Mouse (Mus musculus) E14TG2a.4 (cell line): ENCODE results near the gene Slc7a1.
A peak's percentile ranks its signal among the peaks of the same experiment; 100 is the strongest.

ENCODE experiments used
- H3K27me3 ChIP-seq: 2 replicates; pipeline ENCODE4 v1.6.1; 2014; ENCODE audit warnings: low read length, control low read depth; ENCODE audit not compliant: insufficient read depth
- H3K36me3 ChIP-seq: 2 replicates; pipeline ENCODE4 v1.6.1; 2014; ENCODE audit warnings: low read length, control low read depth; ENCODE audit not compliant: insufficient read depth
- H3K4me1 ChIP-seq: replicated peaks from 2 replicates; pipeline ENCODE4 v1.6.1; 2014; ENCODE audit warnings: low read depth, low read length, control low read depth
- H3K4me3 ChIP-seq: replicated peaks from 2 replicates; pipeline ENCODE4 v1.5.1; 2014; ENCODE audit warnings: mild to moderate bottlenecking, low read length
- H3K9me3 ChIP-seq: 2 replicates; pipeline ENCODE4 v1.6.1; 2014; ENCODE audit warnings: low read length, control low read depth
- CTCF ChIP-seq: conservative IDR thresholded peaks from 2 replicates; pipeline ENCODE4 v1.5.1; 2014; ENCODE audit warnings: low read length
- NANOG ChIP-seq: IDR thresholded peaks from 2 replicates; pipeline ENCODE4 v1.6.1; 2014; ENCODE audit warnings: borderline replicate concordance, low read length, mixed read lengths
- POU5F1 ChIP-seq: IDR thresholded peaks from 2 replicates; pipeline ENCODE4 v1.6.1; 2014; ENCODE audit warnings: low read length, borderline replicate concordance

Gene Slc7a1

DNA sequence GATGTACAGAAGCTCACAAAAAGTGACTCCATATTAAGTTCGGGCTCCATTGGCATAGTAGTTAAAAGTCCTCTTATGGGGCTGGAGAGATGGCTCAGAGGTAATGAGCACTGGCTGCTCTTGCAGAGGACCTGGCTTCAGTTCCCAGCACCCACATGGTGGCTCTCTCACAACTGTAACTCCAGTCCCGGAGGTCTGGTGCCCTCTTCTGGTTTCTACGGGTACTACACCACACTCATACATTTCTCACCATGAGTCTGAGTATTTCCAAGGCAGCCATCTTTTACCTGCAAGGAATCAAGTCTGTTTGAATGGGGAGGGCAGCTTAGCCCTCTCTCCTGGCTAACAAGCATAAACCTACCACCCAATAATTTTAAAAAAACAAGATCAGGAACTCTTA, 30.5 kb downstream of the Slc7a1 start:
- H3K9me3 ChIP-seq, result peaks cover 5% of the 10 kb centered on the region
- H3K36me3 ChIP-seq, result peaks cover 14% of the 10 kb centered on the region
- TF ChIP-seq CTCF (peak; percentile 77), POU5F1 (no peak)

DNA sequence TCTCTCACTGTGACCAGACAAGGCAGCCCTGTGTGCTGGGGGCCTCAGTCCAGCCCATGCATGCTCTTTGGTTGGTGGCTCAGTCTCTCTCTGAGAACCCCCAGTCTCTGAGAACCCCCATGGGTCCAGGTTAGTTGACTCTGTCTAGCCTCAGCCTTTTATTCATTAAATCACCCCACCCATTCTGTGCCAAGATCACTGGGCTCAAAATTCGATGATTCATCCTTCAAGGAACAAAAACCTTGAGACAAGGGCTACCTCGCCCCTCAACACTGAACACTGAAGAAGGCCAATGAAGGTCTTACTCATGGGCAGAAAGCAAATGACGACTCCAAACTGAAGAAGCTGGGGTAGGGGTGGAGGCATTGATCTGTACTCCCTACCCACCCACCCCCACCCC, 31.9 kb downstream of the Slc7a1 start:
- Histone ChIP-seq H3K36me3 (peaks cover 22% of the 10 kb centered on the region), H3K27me3 (no peaks in the 10 kb centered on the region), H3K4me1 (peaks cover 73% of the 10 kb centered on the region), H3K9me3 (peaks cover 5% of the 10 kb centered on the region), H3K4me3 (no peak overlapping the region)
- TF ChIP-seq CTCF (no peak), POU5F1 (no peak), NANOG (no peak)

More for the DNA sequence above, 30.5 kb downstream of the Slc7a1 start:
- Histone ChIP-seq H3K27me3 (no peaks in the 10 kb centered on the region), H3K4me3 (no peak overlapping the region), H3K4me1 (peaks cover 73% of the 10 kb centered on the region)

DNA sequence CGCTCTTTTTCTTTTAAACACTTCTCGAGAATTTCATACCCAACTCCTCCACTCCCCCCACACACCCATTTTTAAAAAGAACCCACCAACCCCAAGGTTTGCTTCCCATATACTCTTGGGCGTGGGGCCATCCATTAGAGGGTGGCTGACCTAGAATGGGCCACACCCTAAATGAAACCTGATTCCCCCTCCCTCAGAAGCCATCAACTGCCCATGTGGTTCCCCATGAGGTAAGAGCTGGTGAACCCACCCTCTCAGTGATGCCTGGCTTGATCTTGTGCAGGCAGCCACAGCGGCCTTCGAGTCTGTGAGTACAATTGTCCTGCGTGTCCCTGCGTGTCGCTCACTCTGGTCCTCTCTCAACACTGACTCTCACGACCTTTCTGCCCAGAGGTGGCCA, 33.2 kb downstream of the Slc7a1 start:
- Histone ChIP-seq H3K27me3 (no peaks in the 10 kb centered on the region), H3K36me3 (peaks cover 29% of the 10 kb centered on the region), H3K9me3 (peaks cover 5% of the 10 kb centered on the region), H3K4me3 (peak overlapping the region; percentile 30), H3K4me1 (peaks cover 76% of the 10 kb centered on the region)
- TF ChIP-seq NANOG (peak; percentile 10; the same call in 1 of the 2 replicates), POU5F1 (no peak)

DNA sequence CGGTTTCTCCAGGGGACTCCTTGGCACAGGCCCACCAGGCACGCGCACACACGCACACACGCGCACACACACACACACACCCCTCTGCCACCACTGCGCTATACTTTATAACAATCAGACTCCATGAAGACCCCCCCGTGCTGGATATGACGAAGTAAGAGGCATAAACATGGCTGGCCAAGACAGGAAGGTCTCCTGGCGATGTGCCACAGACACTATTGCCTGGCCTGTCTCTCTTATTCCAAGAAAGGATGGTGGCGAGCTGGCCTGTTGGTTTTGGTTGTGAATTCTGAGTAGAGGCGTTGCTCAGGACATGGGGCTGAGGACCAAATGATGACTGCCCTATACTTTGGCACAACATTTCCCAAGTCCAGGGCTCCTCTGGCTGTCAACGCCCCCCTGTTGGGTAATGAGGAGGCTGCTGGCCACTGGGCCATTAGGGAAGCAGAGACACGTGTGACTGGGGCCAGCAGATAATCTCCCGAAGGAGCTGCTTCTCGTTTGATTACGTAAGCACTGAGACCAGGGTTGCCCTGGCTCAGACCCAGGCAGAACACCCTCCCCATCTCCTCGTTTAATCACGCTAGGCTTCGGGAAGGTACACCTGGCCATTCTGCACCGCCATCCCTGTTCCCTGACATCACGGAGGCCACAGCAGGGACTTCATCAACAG, 36.1 kb downstream of the Slc7a1 start:
- Histone ChIP-seq H3K36me3 (peaks cover 35% of the 10 kb centered on the region), H3K4me1 (peaks cover 84% of the 10 kb centered on the region), H3K4me3 (0 out of 2 replicates have a peak overlapping the region, but pooled peaks have one; percentile 13), H3K27me3 (no peaks in the 10 kb centered on the region), H3K9me3 (no peaks in the 10 kb centered on the region)
- TF ChIP-seq CTCF, result no peak
- TF ChIP-seq POU5F1, result no peak
- TF ChIP-seq NANOG, result no peak

DNA sequence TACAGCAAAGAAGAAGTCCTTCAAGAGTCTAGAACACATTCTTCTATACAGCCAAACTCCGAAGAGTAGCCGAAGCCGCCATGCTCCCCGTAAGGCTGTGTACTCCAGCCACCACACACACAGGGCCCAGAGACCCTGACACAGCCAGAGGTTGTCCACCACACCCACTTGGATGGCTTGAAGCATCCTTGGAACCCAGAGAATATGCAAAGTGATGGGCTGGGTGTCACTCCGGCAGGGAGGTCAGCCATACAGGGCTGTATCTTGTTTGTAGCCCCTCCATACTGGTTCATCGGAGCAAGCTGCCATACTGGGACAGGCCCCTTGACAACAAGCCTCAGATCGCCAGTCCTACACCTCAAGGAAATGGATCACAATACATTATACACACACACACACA, 37.4 kb downstream of the Slc7a1 start:
- peaks cover 79% of the 10 kb centered on the region for H3K4me1 ChIP-seq
- peaks cover 45% of the 10 kb centered on the region for H3K36me3 ChIP-seq
- H3K4me3 ChIP-seq, result 0 out of 2 replicates have a peak overlapping the region, but pooled peaks have one; percentile 5
- H3K9me3 ChIP-seq, result no peaks in the 10 kb centered on the region
- TF ChIP-seq CTCF, result no peak
- TF ChIP-seq POU5F1, result no peak
- no peak for TF ChIP-seq NANOG
- no peaks in the 10 kb centered on the region for H3K27me3 ChIP-seq

DNA sequence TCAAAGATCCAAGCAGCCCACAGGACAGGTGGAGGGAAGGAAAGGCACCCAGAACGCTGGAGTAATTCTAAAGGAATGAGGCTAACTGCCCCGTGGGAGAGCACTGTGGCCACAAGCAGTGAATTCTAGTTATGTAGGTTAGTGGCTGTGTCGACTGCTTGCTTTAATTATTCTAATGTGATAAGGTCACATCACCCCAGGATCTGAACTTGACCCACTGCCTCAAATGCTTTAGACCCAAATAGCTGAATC, 38.0 kb downstream of the Slc7a1 start:
- H3K27me3 ChIP-seq, result no peaks in the 10 kb centered on the region
- TF ChIP-seq POU5F1 (no peak), CTCF (no peak), NANOG (no peak)
- H3K4me3 ChIP-seq, result no peak overlapping the region
- peaks cover 51% of the 10 kb centered on the region for H3K36me3 ChIP-seq
- peaks cover 73% of the 10 kb centered on the region for H3K4me1 ChIP-seq
- H3K9me3 ChIP-seq, result no peaks in the 10 kb centered on the region

DNA sequence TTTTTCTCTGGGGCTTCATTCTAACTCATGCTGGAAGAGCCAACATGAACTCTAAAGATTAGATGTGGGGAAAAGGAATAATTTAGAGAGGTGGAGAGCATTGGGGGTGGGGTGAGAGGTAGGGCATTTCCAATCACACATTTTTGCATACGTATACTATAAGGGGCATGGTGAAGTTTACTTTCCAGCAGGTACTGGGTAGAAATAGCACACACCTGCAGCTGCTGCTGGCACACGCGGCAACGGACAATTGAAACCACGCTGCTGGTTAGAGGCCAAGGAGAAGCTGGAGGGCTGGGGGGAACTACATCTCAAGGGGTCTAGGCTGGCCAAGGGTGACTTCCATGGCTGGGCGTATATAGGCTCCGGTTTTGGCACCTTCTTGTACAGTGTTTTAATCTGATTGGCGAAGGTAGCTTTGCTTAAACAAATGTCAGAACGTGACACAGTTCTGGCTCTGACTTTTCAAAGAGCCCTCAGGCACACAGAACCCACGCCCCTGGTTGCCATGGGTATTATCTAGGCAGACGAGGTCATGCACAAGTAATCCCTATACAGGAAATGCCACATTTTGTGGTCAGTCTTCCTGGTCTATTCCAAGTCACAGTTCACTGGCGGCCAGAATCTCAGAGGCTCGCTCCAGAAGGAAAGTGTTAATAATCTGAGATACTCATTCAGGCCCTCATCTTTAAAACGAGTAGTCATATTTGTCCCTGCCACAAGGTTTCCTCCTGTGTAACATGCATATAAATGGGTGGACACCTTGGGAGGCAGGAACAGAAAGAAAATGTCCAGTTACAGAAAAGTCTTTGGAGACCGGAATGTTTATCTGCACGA, 38.6 kb downstream of the Slc7a1 start:
- peaks cover 68% of the 10 kb centered on the region for H3K4me1 ChIP-seq
- no peaks in the 10 kb centered on the region for H3K9me3 ChIP-seq
- no peaks in the 10 kb centered on the region for H3K27me3 ChIP-seq
- TF ChIP-seq NANOG (no peak), POU5F1 (no peak), CTCF (no peak)
- peaks cover 55% of the 10 kb centered on the region for H3K36me3 ChIP-seq
- no peak overlapping the region for H3K4me3 ChIP-seq

DNA sequence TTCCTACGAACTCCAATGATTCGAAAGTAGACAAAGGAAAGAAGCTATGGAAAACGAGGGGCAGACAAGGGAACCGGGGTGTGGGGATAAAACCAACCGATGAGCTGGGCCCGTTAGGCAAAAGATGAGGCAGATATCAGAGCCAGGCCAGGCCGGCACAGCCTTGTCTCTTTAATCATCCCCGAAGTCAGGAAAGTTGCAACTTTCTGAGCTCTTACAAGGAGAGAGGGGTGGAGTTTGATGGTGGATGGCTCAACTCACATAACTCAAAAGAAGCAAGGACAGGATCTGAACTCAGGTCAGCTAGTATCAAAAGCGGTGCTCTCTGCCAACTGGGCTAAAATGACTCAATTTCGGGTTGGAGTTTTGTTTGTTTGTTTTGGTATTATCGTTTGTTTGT, 40.6 kb downstream of the Slc7a1 start:
- Histone ChIP-seq H3K4me3 (no peak overlapping the region), H3K9me3 (no peaks in the 10 kb centered on the region), H3K4me1 (peaks cover 48% of the 10 kb centered on the region), H3K27me3 (no peaks in the 10 kb centered on the region), H3K36me3 (peaks cover 65% of the 10 kb centered on the region)
- TF ChIP-seq POU5F1 (no peak), CTCF (no peak), NANOG (no peak)
